Mouse (Mus musculus) E14TG2a.4 (cell line): ENCODE measurements around the gene Olfr502.
"Not testable (repeated sequence)": the region's sequence is repeated elsewhere in the genome, so short reads cannot be mapped to it uniquely, and the experiment has no call there.

ENCODE experiments used
- H3K27me3 ChIP-seq: 2 replicates; pipeline ENCODE4 v1.6.1; 2014; ENCODE audit warnings: low read length, control low read depth; ENCODE audit not compliant: insufficient read depth
- H3K36me3 ChIP-seq: 2 replicates; pipeline ENCODE4 v1.6.1; 2014; ENCODE audit warnings: low read length, control low read depth; ENCODE audit not compliant: insufficient read depth
- H3K4me1 ChIP-seq: replicated peaks from 2 replicates; pipeline ENCODE4 v1.6.1; 2014; ENCODE audit warnings: low read depth, low read length, control low read depth
- H3K4me3 ChIP-seq: replicated peaks from 2 replicates; pipeline ENCODE4 v1.5.1; 2014; ENCODE audit warnings: mild to moderate bottlenecking, low read length
- H3K9me3 ChIP-seq: 2 replicates; pipeline ENCODE4 v1.6.1; 2014; ENCODE audit warnings: low read length, control low read depth
- CTCF ChIP-seq: conservative IDR thresholded peaks from 2 replicates; pipeline ENCODE4 v1.5.1; 2014; ENCODE audit warnings: low read length
- NANOG ChIP-seq: IDR thresholded peaks from 2 replicates; pipeline ENCODE4 v1.6.1; 2014; ENCODE audit warnings: borderline replicate concordance, low read length, mixed read lengths
- POU5F1 ChIP-seq: IDR thresholded peaks from 2 replicates; pipeline ENCODE4 v1.6.1; 2014; ENCODE audit warnings: low read length, borderline replicate concordance

Gene Olfr502

DNA sequence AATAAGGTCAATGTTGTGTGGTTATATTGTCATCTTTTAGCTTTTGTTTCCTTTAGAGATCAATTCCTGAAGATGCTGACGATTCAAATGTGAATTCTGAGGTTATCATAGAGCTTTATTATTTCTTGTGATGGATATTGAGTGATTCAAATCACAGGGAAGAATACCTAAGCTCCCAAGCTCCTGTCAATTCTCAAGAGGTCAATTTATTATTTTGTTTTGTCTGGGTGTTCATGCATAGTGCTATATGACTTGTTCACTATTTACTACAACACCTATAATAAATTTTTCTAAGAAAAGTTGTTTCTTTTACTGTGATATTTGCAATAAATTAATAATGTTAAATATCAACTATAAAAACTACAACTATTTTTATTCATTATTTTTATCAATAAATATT lies at the start of gene Olfr502:
TSS of gene Olfr502 (minus strand) at position 101 of the 400 bp plus-strand sequence.
- no peaks in the 10 kb centered on the region for H3K27me3 ChIP-seq
- H3K4me1 ChIP-seq: no peaks in the 10 kb centered on the region
- H3K36me3 ChIP-seq: no peaks in the 10 kb centered on the region
- no peak within 1 kb of the TSS for H3K4me3 ChIP-seq
- no peak for TF ChIP-seq NANOG
- TF ChIP-seq CTCF: no peak
- no peak for TF ChIP-seq POU5F1
- no peaks in the 10 kb centered on the region; the same call in 1 of the 2 replicates for H3K9me3 ChIP-seq

DNA sequence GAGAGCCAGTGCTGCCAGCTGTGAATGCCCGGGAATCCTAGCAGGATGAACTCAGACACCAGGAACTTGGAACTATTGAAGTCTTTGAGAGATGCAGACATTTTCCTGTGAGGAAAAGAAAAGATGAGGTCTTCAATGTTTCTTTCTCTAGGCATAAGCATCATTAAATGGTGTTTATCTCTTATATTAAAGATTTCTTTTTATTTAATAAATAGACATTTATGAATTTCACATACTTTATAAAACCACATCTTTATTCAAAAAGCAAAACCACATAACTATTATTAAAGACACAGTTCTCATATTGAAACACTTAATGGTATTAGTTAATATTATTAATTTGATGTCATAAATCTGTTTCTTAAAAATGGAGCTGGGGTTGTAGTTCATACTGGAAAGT lies 40.8 kb upstream of the Olfr502 start, which contains the start of gene Olfr504:
TSS of gene Olfr504 (minus strand) at position 101 of the 400 bp plus-strand sequence.
- Histone ChIP-seq H3K36me3 (no peaks in the 10 kb centered on the region), H3K9me3 (peaks cover 79% of the 10 kb centered on the region), H3K4me1 (no peaks in the 10 kb centered on the region), H3K27me3 (no peaks in the 10 kb centered on the region), H3K4me3 (no peak within 1 kb of the TSS)
- no peak for TF ChIP-seq POU5F1
- TF ChIP-seq CTCF: no peak
- TF ChIP-seq NANOG: no peak

DNA sequence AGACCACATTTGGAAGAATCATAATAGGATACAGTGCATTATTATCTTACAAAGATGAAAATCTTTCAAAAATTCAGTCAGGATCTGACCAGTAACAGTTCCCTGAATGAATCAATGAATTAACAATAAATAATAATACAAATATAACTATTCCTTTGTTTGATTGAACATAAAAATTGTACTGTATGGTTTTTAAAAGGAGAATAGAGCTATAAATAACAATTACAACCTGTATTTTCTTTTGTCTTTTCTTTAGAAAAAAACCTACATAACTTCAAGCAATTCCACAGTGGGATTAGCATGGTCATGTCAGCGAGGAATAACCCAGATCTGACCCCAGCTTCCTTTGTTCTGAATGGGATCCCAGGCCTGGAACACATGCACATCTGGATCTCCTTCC lies 19.4 kb upstream of the Olfr502 start, which contains the start of gene Olfr503:
TSS of gene Olfr503 (plus strand) at position 301 of the 400 bp plus-strand sequence.
- H3K4me3 ChIP-seq, H3K9me3 ChIP-seq, H3K27me3 ChIP-seq, H3K4me1 ChIP-seq, H3K36me3 ChIP-seq: not testable (repeated sequence)

- TF ChIP-seq CTCF: peak; percentile 6; the same call in 1 of the 2 replicates
- no peak for TF ChIP-seq POU5F1
- TF ChIP-seq NANOG: no peak
- Histone ChIP-seq H3K36me3 (no peaks in the 10 kb centered on the region), H3K9me3 (no peaks in the 10 kb centered on the region), H3K4me3 (peak overlapping the region; percentile 41), H3K4me1 (peaks cover 4% of the 10 kb centered on the region; the same call in 1 of the 2 replicates), H3K27me3 (no peaks in the 10 kb centered on the region)
Observed at GRCm38 (mm10) chr7:108542416-108542815, 17.6 kb upstream of the Olfr502 start.
